Mouse (Mus musculus) embryo, embryonic 11 days (tissue): ENCODE measurements around the gene Nrip2.

Experiments used
- DNase-seq: peaks from one replicate; pipeline ENCODE4 v3.0.0-alpha.2; 2015

Gene Nrip2

GRCm38 (mm10) chr6:128399421-128400185, 507 bp downstream of the Nrip2 start:
- peak; percentile 44 for DNase-seq

GRCm38 (mm10) chr6:128404708-128405107, 5.6 kb downstream of the Nrip2 start:
- DNase-seq: no peak

GRCm38 (mm10) chr6:128408544-128409125, 9.5 kb downstream of the Nrip2 start:
- DNase-seq: no peak

GRCm38 (mm10) chr6:128410305-128410704, 11.2 kb downstream of the Nrip2 start:
- DNase-seq: no peak

GRCm38 (mm10) chr6:128411115-128411514, 12.0 kb downstream of the Nrip2 start:
- peak; percentile 66 for DNase-seq

GRCm38 (mm10) chr6:128416169-128416568, 17.1 kb downstream of the Nrip2 start:
- DNase-seq: no peak

- DNase-seq: no peak
Measured at GRCm38 (mm10) chr6:128418076-128418475, 19.0 kb downstream of the Nrip2 start.

- DNase-seq: no peak
Measured at GRCm38 (mm10) chr6:128421036-128421435, 21.9 kb downstream of the Nrip2 start.

GRCm38 (mm10) chr6:128421480-128421879, 22.4 kb downstream of the Nrip2 start:
- DNase-seq: no peak

- no peak for DNase-seq
Measured at GRCm38 (mm10) chr6:128423496-128424268, 24.6 kb downstream of the Nrip2 start.

GRCm38 (mm10) chr6:128424269-128425019, 25.3 kb downstream of the Nrip2 start, which contains the start of gene Itfg2:
TSS of gene Itfg2 (minus strand) at chr6:128424931.
- peak; percentile 96 for DNase-seq

- DNase-seq: no peak
Measured at GRCm38 (mm10) chr6:128425046-128425445, 25.9 kb downstream of the Nrip2 start.

- DNase-seq: no peak
Measured at GRCm38 (mm10) chr6:128427571-128427970, 28.5 kb downstream of the Nrip2 start.

GRCm38 (mm10) chr6:128429300-128429699, 30.2 kb downstream of the Nrip2 start:
- DNase-seq: no peak

- DNase-seq: no peak
Measured at GRCm38 (mm10) chr6:128429826-128430225, 30.7 kb downstream of the Nrip2 start.

GRCm38 (mm10) chr6:128432356-128432915, 33.3 kb downstream of the Nrip2 start:
- DNase-seq: no peak

- no peak for DNase-seq
Measured at GRCm38 (mm10) chr6:128433566-128433965, 34.5 kb downstream of the Nrip2 start.

GRCm38 (mm10) chr6:128435474-128435873, 36.4 kb downstream of the Nrip2 start:
- no peak for DNase-seq

GRCm38 (mm10) chr6:128436356-128437005, 37.4 kb downstream of the Nrip2 start:
- no peak for DNase-seq

GRCm38 (mm10) chr6:128437288-128437687, 38.2 kb downstream of the Nrip2 start:
- DNase-seq: no peak

GRCm38 (mm10) chr6:128437731-128438316, 38.7 kb downstream of the Nrip2 start:
- DNase-seq: peak; percentile 79
